Mouse (Mus musculus) bone marrow, adult 2 months (tissue): ENCODE data around the gene Olfr1357. TPM values are rescaled to one million over a fixed set of nuclear protein-coding genes. Genes with fewer than 3 reads are reported as not detected.
"Not testable (repeated sequence)": the region's sequence is repeated elsewhere in the genome, so short reads cannot be mapped to it uniquely, and the experiment has no call there.

Experiments used
- H3K27ac ChIP-seq: fragments of 200-500 bp; 2 replicates; pipeline ENCODE4 v1.5.1; 2012; ENCODE audit warnings: low read depth, mild to moderate bottlenecking, control low read depth, inconsistent platforms, low read length; ENCODE audit not compliant: control insufficient read depth, poor library complexity, insufficient read depth
- H3K4me1 ChIP-seq: fragments of 200-500 bp; 2 replicates; pipeline ENCODE4 v1.6.1; 2011; ENCODE audit warnings: low read length; ENCODE audit not compliant: control insufficient read depth, insufficient read depth
- H3K4me3 ChIP-seq: fragments of 200-500 bp; replicated peaks from 2 replicates; pipeline ENCODE3; 2011; ENCODE audit warnings: mild to moderate bottlenecking, low read depth, low read length, control low read depth; ENCODE audit not compliant: control insufficient read depth
- CTCF ChIP-seq: fragments of 200-500 bp; IDR thresholded peaks from 2 replicates; pipeline ENCODE4 v1.5.1; 2011; ENCODE audit warnings: low read length, control low read depth; ENCODE audit not compliant: control insufficient read depth, insufficient read depth
- POLR2A ChIP-seq: fragments of 200-500 bp; IDR thresholded peaks from 2 replicates; pipeline ENCODE4 v1.6.1; 2011; ENCODE audit warnings: low read depth, mild to moderate bottlenecking, control low read depth, low read length, borderline replicate concordance; ENCODE audit not compliant: control insufficient read depth
- WGBS: fragments of 180-500 bp; shearing (Covaris S2); methylation state at CpG from one replicate; pipeline ENCODE4 v1.1.7; 2018; 5-methylcytosine and 5-hydroxymethylcytosine counted together
- polyA plus RNA-seq: library from polyadenylated mRNA; stranded (reverse); fragments of >200 nt; gene quantifications from 2 replicates; pipeline ENCODE4 v1.2.4, GENCODE M21; 2011; ENCODE audit warnings: low replicate concordance; ENCODE audit not compliant: missing spikeins, insufficient read depth, insufficient read length

Gene Olfr1357
- polyA plus RNA-seq = not detected in 2 replicates

DNA sequence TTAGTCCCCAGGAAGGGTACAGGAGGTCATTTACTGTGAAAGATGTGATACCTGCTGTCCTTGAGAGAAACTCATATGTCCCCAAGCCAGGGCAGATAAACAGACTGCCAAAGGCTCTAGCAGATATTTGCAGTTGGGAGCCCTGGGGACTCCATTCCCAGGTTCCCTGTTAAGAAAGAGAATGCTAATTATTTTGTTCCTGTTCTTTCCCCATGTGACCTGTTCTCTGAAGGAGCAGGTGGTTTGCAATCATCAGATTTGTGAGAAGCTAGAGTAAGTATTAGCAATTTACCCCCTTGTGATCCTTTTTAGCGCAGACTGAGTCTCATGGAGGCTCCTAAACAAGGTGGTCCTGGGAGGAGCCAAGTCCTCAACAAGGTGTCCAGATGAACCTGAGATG lies at the start of gene Olfr1357:
TSS of gene Olfr1357 (minus strand) at position 101 of the 400 bp plus-strand sequence.
- Histone ChIP-seq H3K4me3 (no peak within 1 kb of the TSS), H3K27ac (no peak within 1 kb of the TSS), H3K4me1 (no peaks in the 10 kb centered on the region)
- TF ChIP-seq POLR2A = no peak
- TF ChIP-seq CTCF = no peak
- 77% methylated on average over 1 of the region's 1 CpGs for WGBS

DNA sequence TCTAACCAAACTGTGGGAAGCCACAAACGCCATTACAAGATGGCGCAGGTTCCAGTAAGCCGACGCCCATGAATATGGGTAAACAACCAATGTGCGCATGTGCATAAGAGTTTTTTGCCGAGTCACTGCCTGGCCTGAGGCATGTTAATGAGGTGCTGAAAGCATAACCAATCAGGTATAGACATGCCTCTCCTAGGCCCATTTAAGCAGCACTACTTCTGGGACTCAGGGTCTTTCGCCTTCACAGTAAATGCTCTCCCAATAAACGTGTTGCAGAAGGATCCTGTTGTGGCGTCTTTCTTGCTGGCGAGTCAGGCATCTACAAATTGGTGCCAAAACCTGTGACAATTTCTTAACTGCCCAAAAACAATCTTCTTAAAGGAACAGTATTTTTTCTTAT lies 48.8 kb upstream of the Olfr1357 start:
- WGBS = 86% methylated on average over 10 of the region's 10 CpGs
- not testable (repeated sequence) for H3K27ac ChIP-seq, H3K4me1 ChIP-seq, H3K4me3 ChIP-seq

DNA sequence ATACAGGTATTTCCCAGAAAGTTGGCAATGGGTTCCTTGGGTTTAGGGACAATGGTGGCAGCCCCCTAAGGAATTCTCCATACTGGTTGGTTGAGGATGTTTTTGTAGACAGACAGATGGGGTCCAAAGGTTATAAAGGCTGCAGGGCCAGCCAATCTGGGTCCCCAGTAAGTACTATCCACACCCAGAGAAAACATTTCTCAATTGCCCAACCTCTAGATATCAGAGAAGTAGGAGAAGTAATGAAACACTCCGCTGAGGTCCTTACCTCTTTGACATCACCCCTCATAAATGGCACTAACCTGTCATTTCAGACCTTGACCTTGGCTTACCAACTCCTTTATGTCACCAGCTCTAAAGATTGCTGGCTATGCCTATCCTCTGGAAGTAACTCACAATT lies 46.7 kb upstream of the Olfr1357 start:
- no peak overlapping the region for H3K4me3 ChIP-seq
- H3K27ac ChIP-seq = no peak overlapping the region
- H3K4me1 ChIP-seq = no peaks in the 10 kb centered on the region
- no peak for TF ChIP-seq CTCF
- TF ChIP-seq POLR2A = no peak
- WGBS = 62% methylated on average over 1 of the region's 1 CpGs

DNA sequence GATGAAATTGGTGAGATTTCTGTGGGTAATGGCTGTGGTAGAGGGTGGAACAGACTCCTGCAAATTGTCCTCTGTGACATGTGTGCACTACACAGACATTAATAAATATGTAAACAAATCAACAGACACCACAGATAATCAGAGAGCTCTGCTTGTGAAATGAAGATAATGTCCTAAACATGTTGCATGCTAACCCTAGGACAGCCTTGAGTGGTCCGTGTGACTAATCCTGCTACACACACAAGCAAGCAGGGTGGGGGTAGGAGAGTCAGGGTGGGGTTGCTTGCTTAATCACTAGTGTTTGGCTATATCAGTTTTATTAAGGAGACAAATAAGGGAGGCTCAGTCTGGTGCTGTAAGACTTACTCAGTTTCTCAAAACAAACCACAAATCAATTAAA lies 43.3 kb upstream of the Olfr1357 start:
- 73% methylated on average over 1 of the region's 1 CpGs for WGBS
- no peak overlapping the region for H3K4me3 ChIP-seq
- no peaks in the 10 kb centered on the region for H3K4me1 ChIP-seq
- TF ChIP-seq POLR2A = no peak
- H3K27ac ChIP-seq = no peak overlapping the region

DNA sequence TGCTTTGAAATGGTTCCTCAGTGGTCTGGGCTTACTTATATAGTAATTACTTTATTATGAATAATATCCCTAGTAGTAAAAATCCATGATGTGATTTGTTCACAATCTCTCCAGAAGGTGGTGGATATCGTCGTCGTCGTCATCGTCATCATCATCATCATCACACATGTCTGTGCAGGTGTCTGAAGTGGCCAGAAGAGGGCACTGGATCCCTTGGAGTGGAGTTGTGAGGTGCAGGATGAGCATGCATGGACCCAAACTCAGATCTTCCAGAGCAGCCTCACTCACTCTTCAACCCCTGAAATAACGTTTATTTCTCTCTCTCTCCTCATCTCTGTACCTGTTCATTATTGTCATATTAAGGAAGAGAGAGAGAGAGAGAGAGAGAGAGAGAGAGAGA lies 14.4 kb upstream of the Olfr1357 start:
- WGBS = 13% methylated on average over 6 of the region's 6 CpGs
- peak; percentile 21; the same call in 1 of the 2 replicates for TF ChIP-seq CTCF
- no peak for TF ChIP-seq POLR2A
- no peak overlapping the region for H3K4me3 ChIP-seq
- H3K27ac ChIP-seq = no peak overlapping the region
- H3K4me1 ChIP-seq = no peaks in the 10 kb centered on the region

DNA sequence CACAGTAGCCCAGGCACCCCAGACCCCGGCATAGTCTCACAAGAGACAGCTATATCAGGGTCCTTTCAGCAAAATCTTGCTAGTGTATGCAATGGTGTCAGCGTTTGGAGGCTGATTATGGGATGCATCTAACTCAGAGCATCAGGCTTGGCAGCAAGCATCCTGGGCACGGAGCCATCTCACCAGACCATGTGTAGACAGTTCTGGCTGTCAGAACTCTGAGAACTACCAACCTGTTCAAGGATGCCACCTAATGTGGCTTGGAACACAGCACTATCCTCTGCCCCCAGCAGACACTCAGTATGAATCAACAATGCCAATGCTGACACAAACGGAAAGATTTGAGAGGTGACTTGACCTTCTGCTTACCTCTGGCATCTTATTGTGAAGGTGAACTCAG lies 12.3 kb upstream of the Olfr1357 start:
- TF ChIP-seq CTCF = no peak
- TF ChIP-seq POLR2A = no peak
- Histone ChIP-seq H3K4me1 (no peaks in the 10 kb centered on the region), H3K27ac (no peak overlapping the region), H3K4me3 (no peak overlapping the region)
- 74% methylated on average over 4 of the region's 4 CpGs for WGBS

DNA sequence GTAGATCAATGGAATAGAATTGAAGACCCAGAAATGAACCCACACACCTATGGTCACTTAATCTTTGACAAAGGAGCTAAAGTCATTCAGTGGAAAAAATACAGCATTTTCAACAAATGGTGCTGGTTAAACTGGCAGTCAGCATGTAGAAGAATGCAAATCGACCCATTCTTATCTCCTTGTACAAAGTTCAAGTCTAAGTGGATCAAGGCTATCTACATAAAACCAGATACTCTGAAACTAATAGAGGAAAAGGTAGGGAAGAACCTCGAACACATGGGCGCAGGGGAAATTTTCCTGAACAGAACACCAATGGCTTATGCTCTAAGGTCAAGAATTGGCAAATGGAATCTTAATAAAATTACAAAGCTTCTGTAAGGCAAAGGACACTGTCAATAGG lies 5.3 kb upstream of the Olfr1357 start:
- 72% methylated on average over 3 of the region's 3 CpGs for WGBS
- H3K4me3 ChIP-seq, H3K4me1 ChIP-seq, H3K27ac ChIP-seq: not testable (repeated sequence)

DNA sequence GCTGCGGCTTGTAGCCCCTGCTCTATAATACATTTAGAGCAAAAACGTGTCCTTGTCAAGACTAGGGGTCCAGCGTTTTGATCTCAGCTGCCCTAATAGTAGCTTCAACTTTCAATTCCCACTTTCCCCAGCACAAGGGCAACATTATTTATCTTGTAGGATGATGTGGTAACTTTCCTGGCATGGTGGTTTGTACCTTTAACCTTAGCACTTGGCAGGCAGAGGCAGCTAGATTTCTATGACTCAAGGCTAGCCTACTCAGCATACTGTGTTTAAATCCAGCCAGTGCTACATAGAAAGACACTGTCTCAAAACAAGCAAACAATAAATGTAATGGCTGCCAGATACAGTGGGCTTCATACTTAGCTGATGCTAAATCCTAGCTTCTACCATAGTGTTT lies 10.3 kb downstream of the Olfr1357 start:
- Histone ChIP-seq H3K27ac (no peak overlapping the region), H3K4me1 (no peaks in the 10 kb centered on the region), H3K4me3 (no peak overlapping the region)
- WGBS = 82% methylated on average over 3 of the region's 3 CpGs
- no peak for TF ChIP-seq POLR2A
- TF ChIP-seq CTCF = no peak

DNA sequence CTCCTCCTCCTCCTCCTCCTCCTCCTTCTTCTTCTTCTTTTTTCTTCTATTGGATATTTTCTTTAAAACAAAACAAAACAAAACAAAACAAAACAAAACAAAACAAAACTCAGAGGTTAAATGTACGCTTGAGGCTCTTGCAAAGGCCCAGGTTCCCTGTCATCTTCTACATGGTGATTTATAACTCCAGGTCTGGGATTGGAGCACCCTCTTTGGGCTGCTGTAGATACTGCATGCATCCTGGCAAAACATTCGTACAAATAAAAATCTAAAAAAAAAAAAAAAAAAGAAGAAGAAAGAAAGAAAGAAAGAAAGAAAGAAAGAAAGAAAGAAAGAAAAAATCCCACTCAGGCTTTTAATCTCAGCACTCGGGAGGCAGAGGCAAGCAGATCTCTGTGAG lies 12.8 kb downstream of the Olfr1357 start:
- H3K4me1 ChIP-seq = no peaks in the 10 kb centered on the region
- no peak overlapping the region for H3K4me3 ChIP-seq
- H3K27ac ChIP-seq = no peak overlapping the region
- WGBS = 24% methylated on average over 3 of the region's 3 CpGs
- TF ChIP-seq POLR2A (no peak), CTCF (no peak)

DNA sequence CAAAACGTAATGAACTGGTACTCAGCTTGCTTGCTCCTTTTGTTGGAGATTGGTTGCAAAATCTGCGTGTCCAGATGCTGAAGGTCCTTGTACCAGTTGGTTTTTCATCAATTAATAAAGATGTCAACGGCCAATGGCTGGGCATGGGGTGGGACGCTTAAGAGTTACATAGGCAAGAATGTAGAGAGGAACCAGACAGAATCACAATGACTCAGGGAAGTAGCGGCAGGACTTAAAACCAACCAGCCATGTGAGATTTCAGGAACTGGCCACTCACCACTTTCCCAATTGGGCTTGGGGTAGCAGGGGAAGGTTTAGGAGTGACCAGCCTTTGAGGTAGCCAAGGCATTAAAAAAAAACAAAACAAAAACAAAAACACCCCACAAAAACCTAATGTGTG lies 18.0 kb downstream of the Olfr1357 start:
- no peak for TF ChIP-seq POLR2A
- no peak for TF ChIP-seq CTCF
- WGBS = 67% methylated on average over 5 of the region's 5 CpGs
- Histone ChIP-seq H3K4me1 (no peaks in the 10 kb centered on the region), H3K4me3 (no peak overlapping the region), H3K27ac (no peak overlapping the region)
